ENCODE assay signal across 25 mouse cellular contexts in the genomic region with DNA sequence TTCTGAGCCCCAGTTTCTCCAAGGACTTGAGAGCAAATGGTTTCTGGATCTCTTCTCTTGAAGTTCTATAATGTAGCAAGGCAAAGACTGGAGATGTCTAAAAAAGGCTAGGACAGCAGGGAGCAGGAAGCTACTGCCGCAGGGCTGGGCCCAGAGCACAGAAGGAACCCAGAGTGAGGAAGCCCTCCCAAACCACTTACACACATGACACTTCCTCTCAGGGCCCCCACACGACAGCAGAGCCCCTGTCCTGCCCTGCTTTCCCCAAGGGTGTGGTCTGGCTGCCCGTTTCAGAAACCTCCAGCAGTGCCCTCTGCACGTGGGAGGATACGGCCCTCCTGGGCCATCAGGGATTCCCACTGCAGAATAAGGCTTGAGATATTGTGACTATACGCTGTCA. TPM values are rescaled to one million over a fixed set of nuclear protein-coding genes. Genes with fewer than 3 reads are reported as not detected.
DNase-seq lines count a peak whose midpoint lies in the region; ATAC-seq and TF ChIP-seq lines count a peak whose summit lies in the region.
"Had no signal": no experiment of that assay in that cellular context is flagged by ENCODE, and none has a peak within 500 bp of the region (broad histone marks: within the 10 kb centered on the region; RNA-seq: fewer than 3 reads in every experiment).

No protein-coding gene starts in this region.

- H3K9me3 ChIP-seq in kidney, embryonic 15.5 days (replicated peaks), result no peaks in the 10 kb centered on the region
- H3K9me3 ChIP-seq: forebrain, embryonic 13.5 days; hindbrain, embryonic 12.5 days; midbrain, embryonic 12.5 days; neural tube, embryonic 12.5 days had no signal

- TF ChIP-seq POLR2A in heart, adult 2 months (IDR thresholded peaks at IDR 0.05; ENCODE audit: insufficient read depth, low read depth, low read length), result 0 out of 2 replicates have a peak, but pooled peaks have one; percentile 35
- no peak for TF ChIP-seq POLR2A in thymus, adult 2 months (IDR thresholded peaks at IDR 0.05; ENCODE audit: control insufficient read depth, extremely low read depth, insufficient read depth, low read length, poor library complexity)

- H3K9ac ChIP-seq in heart, adult 2 months (ENCODE audit: low read depth, low read length), result peak overlapping the region; percentile 28; the same call in 1 of the 2 replicates
- H3K9ac ChIP-seq in kidney, embryonic 15.5 days, result no peak overlapping the region
- H3K9ac ChIP-seq: forebrain, embryonic 13.5 days; hindbrain, embryonic 12.5 days; liver, embryonic 14.5 days; midbrain, embryonic 12.5 days; neural tube, embryonic 12.5 days had no signal

- H3K79me2 ChIP-seq in heart, adult 2 months (replicated peaks; ENCODE audit: control insufficient read depth, insufficient read depth, low read length), result no peaks in the 10 kb centered on the region

- intact Hi-C loops in heart, adult 2 months (cut with DNase I), result no loop called here
- intact Hi-C loops in heart, postnatal 25 days (cut with DNase I), result no loop called here

- peak overlapping the region; percentile 75 for H3K27ac ChIP-seq in heart, adult 2 months
- H3K27ac ChIP-seq in thymus, adult 2 months (ENCODE audit: control insufficient read depth, insufficient read depth, low read length), result no peak overlapping the region
- no peak overlapping the region for H3K27ac ChIP-seq in kidney, embryonic 15.5 days
- H3K27ac ChIP-seq: forebrain, embryonic 13.5 days; hindbrain, embryonic 12.5 days; liver, embryonic 14.5 days; midbrain, embryonic 12.5 days; neural tube, embryonic 12.5 days had no signal

- H3K36me3 ChIP-seq in heart, adult 2 months (ENCODE audit: control insufficient read depth, insufficient read depth, low read length), result no peaks in the 10 kb centered on the region
- H3K36me3 ChIP-seq in thymus, adult 2 months (ENCODE audit: control insufficient read depth, insufficient read depth, low read length), result no peaks in the 10 kb centered on the region
- H3K36me3 ChIP-seq in kidney, embryonic 15.5 days, result no peaks in the 10 kb centered on the region
- H3K36me3 ChIP-seq: hindbrain, embryonic 12.5 days; midbrain, embryonic 12.5 days; neural tube, embryonic 12.5 days had no signal

- peak in 1 of 2 experiments; percentile 56 for DNase-seq in heart, adult 2 months
- DNase-seq in heart, postnatal 25 days (ENCODE audit: low spot score), result no peak
- DNase-seq in thymus, adult 2 months, result peak; percentile 9
- DNase-seq in thymus, adult 18-20 months, result no peak
- no peak for DNase-seq in yolk sac, embryonic 10.5 days (ENCODE audit: low spot score)
- DNase-seq in right cerebral cortex, adult 2 months (ENCODE audit: low spot score in 2 of 2), result no peak
- DNase-seq: adrenal gland, postnatal 36 days; cerebellum, adult 18-20 months; cerebellum, postnatal 36 days; gastrocnemius, postnatal 36 days; kidney, adult 9 months; kidney, postnatal 4 days had no signal

- no peaks in the 10 kb centered on the region for H3K27me3 ChIP-seq in heart, adult 2 months (ENCODE audit: control insufficient read depth, insufficient read depth, low read length)
- H3K27me3 ChIP-seq in thymus, adult 2 months (ENCODE audit: control insufficient read depth, insufficient read depth, low read length), result no peaks in the 10 kb centered on the region
- H3K27me3 ChIP-seq in kidney, embryonic 15.5 days, result no peaks in the 10 kb centered on the region
- H3K27me3 ChIP-seq: forebrain, embryonic 13.5 days; hindbrain, embryonic 12.5 days; midbrain, embryonic 12.5 days; neural tube, embryonic 12.5 days had no signal

- WGBS in heart, adult 2 months, result 56% methylated on average over 6 of the region's 6 CpGs
- 6% methylated on average over 6 of the region's 6 CpGs for WGBS in thymus, adult 2 months
- 43% methylated on average over 6 of the region's 6 CpGs for WGBS in kidney, embryonic 15.5 days

- H3K4me1 ChIP-seq in heart, adult 2 months (ENCODE audit: control insufficient read depth, insufficient read depth, low read length), result peaks cover 7% of the 10 kb centered on the region
- H3K4me1 ChIP-seq in thymus, adult 2 months (replicated peaks; ENCODE audit: control insufficient read depth, insufficient read depth, low read length), result no peaks in the 10 kb centered on the region
- peaks cover 13% of the 10 kb centered on the region for H3K4me1 ChIP-seq in kidney, embryonic 15.5 days

- no peak overlapping the region for H3K4me2 ChIP-seq in kidney, embryonic 15.5 days
- H3K4me2 ChIP-seq: forebrain, embryonic 13.5 days; hindbrain, embryonic 12.5 days; midbrain, embryonic 12.5 days; neural tube, embryonic 12.5 days had no signal

- peak; percentile 71 for ATAC-seq in megakaryocyte, adult 5-6 weeks (ENCODE audit: poor library complexity, severe bottlenecking)
- ATAC-seq in kidney, embryonic 15.5 days (replicated peaks; ENCODE audit: low FRiP score), result no peak

- 0 out of 2 replicates have a peak, but pooled peaks have one; percentile 52 for TF ChIP-seq EP300 in heart, adult 2 months (IDR thresholded peaks at IDR 0.05; ENCODE audit: insufficient read depth, low read depth, low read length)

- TF ChIP-seq CTCF in heart, adult 2 months (IDR thresholded peaks at IDR 0.05), result no peak
- no peak for TF ChIP-seq CTCF in thymus, adult 2 months (IDR thresholded peaks at IDR 0.05; ENCODE audit: borderline replicate concordance, control insufficient read depth, extremely low read depth, insufficient read depth, low read length, poor library complexity)

- H3K4me3 ChIP-seq in heart, adult 2 months, result 0 out of 2 replicates have a peak overlapping the region, but pooled peaks have one; percentile 19
- no peak overlapping the region for H3K4me3 ChIP-seq in thymus, adult 2 months (ENCODE audit: control insufficient read depth, insufficient read depth, low read length)
- no peak overlapping the region for H3K4me3 ChIP-seq in kidney, embryonic 15.5 days (replicated peaks)
- H3K4me3 ChIP-seq: forebrain, embryonic 13.5 days; hindbrain, embryonic 12.5 days; midbrain, embryonic 12.5 days; neural tube, embryonic 12.5 days had no signal

RNA-seq across cellular contexts. Expression of a gene that starts 4.9 kb away (rescaled TPM):
- total RNA-seq in heart, adult 2 months (2021), result 100 to 1,000 TPM; 377 to 449 TPM
- 433 and 638 TPM in 2 replicates for polyA plus RNA-seq in heart, adult 2 months (2012; rRNA removed)
- total RNA-seq in heart, postnatal 25 days (2021), result 100 to 1,000 TPM; 426 to 457 TPM
- polyA plus RNA-seq in thymus, adult 2 months (2012; rRNA removed), result 77.6 and 119 TPM in 2 replicates
- total RNA-seq in megakaryocyte, adult 5-6 weeks (2015), result 3.6 and 7.2 TPM in 2 replicates
- total RNA-seq in megakaryocyte, adult 5-6 weeks (2017), result 5.4 and 14.4 TPM in 2 replicates
- 29.9 and 38.4 TPM in 2 replicates for polyA plus RNA-seq in kidney, embryonic 15.5 days (2015; fragmentation: Nextera tagmentation; extraction: Ambion mirVana)
- total RNA-seq: CH12.LX; monocyte, adult 5-6 weeks had no signal

RNA-seq across cellular contexts. Expression of a gene that starts 44.8 kb away (rescaled TPM):
- not detected for total RNA-seq in heart, adult 2 months (2021)
- not detected in 2 replicates for polyA plus RNA-seq in heart, adult 2 months (2012; rRNA removed)
- total RNA-seq in heart, postnatal 25 days (2021), result not detected
- 0.32 and 0.74 TPM in 2 replicates for polyA plus RNA-seq in thymus, adult 2 months (2012; rRNA removed)
- not detected in 2 replicates for total RNA-seq in megakaryocyte, adult 5-6 weeks (2015)
- not detected in 2 replicates for total RNA-seq in megakaryocyte, adult 5-6 weeks (2017)
- 0.05 TPM in 1 of 2 replicates, not detected in the other for polyA plus RNA-seq in kidney, embryonic 15.5 days (2015; fragmentation: Nextera tagmentation; extraction: Ambion mirVana)
- total RNA-seq: adrenal gland, postnatal 36 days; CH12.LX; gastrocnemius, postnatal 36 days; layer of hippocampus, postnatal 10 days; MEL; monocyte, adult 5-6 weeks had no signal
- polyA plus RNA-seq: forebrain, embryonic 13.5 days; heart, embryonic 14.5 days; hindbrain, embryonic 12.5 days; limb, embryonic 14.5 days; midbrain, embryonic 12.5 days; neural tube, embryonic 12.5 days had no signal

Comparison
In these comparisons a context has a peak if more than half of its experiments do, and no peak if none do; other contexts are left out.
1. RNA of a gene that starts 4.9 kb away (total RNA-seq): 426 to 457 TPM in heart, postnatal 25 days and 377 to 449 TPM in heart, adult 2 months; 3.6 to 14.4 TPM in megakaryocyte, adult 5-6 weeks; every median in the first group is over 10 times any median in the second.